In the genomic region with DNA sequence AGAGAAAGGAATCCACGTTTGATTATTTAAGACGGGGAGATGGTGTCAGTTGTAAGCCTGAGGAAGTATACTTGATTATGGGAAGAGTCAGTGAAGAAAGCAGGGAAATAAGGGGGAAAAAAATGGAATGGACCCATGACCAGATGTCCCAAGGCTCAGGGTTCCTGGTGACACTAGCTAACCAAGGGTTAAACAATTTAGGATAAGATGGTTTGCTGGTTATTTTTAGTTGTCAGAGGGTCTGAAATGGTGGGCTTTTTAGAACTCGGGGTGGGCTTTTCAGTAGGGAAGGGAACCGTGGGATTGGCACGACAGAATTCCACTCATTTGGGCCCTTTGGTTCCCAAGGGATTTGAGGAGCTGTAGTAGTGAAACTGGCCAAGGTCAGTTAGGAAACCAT, we compare ENCODE assay signal across 8 mouse cellular contexts. TPM values are rescaled to one million over a fixed set of nuclear protein-coding genes. Genes with fewer than 3 reads are reported as not detected.
DNase-seq lines count a peak whose midpoint lies in the region; ATAC-seq and TF ChIP-seq lines count a peak whose summit lies in the region.

No protein-coding gene starts in this region.

- peak overlapping the region; percentile 98 for H3K9ac ChIP-seq in kidney, embryonic 15.5 days
- peak overlapping the region; percentile 95 for H3K9ac ChIP-seq in hindbrain, embryonic 11.5 days (ENCODE audit: low read depth, low read length)
- H3K9ac ChIP-seq in midbrain, embryonic 14.5 days (replicated peaks; ENCODE audit: low read length) = peak overlapping the region; percentile 95

- peaks cover 4% of the 10 kb centered on the region; the same call in 1 of the 2 replicates for H3K36me3 ChIP-seq in kidney, embryonic 15.5 days
- no peaks in the 10 kb centered on the region for H3K36me3 ChIP-seq in hindbrain, embryonic 11.5 days (ENCODE audit: control insufficient read depth, insufficient read depth, low read length)
- 0 out of 2 replicates have a peak, but pooled peaks cover 5% of the 10 kb centered on the region for H3K36me3 ChIP-seq in midbrain, embryonic 14.5 days (ENCODE audit: control insufficient read depth, insufficient read depth, low read length)

- peaks cover 47% of the 10 kb centered on the region for H3K4me1 ChIP-seq in kidney, embryonic 15.5 days
- peaks cover 4% of the 10 kb centered on the region for H3K4me1 ChIP-seq in hindbrain, embryonic 11.5 days (replicated peaks; ENCODE audit: control insufficient read depth, insufficient read depth, low read length)
- H3K4me1 ChIP-seq in midbrain, embryonic 14.5 days (ENCODE audit: control insufficient read depth, insufficient read depth, low read length) = peaks cover 41% of the 10 kb centered on the region

- no peak for ATAC-seq in kidney, embryonic 15.5 days (replicated peaks; ENCODE audit: low FRiP score)
- ATAC-seq in hindbrain, embryonic 11.5 days (ENCODE audit: low FRiP score) = no peak
- ATAC-seq in midbrain, embryonic 14.5 days (ENCODE audit: low FRiP score, low TSS enrichment) = no peak

- H3K27me3 ChIP-seq in kidney, embryonic 15.5 days = no peaks in the 10 kb centered on the region
- no peaks in the 10 kb centered on the region for H3K27me3 ChIP-seq in hindbrain, embryonic 11.5 days (ENCODE audit: control insufficient read depth, insufficient read depth, low read length)
- H3K27me3 ChIP-seq in midbrain, embryonic 14.5 days (ENCODE audit: control insufficient read depth, insufficient read depth, low read length) = no peaks in the 10 kb centered on the region

- DNase-seq in kidney, adult 9 months = no peak
- DNase-seq in brain, embryonic 14.5 days (ENCODE audit: low read depth) = peak; percentile 22
- DNase-seq in hindbrain, embryonic 11.5 days (ENCODE audit: low spot score) = peak; percentile 23
- DNase-seq in midbrain, embryonic 14.5 days = peak; percentile 42
- DNase-seq in left cerebral cortex, postnatal 4 days = no peak
- DNase-seq in c-Kit-positive CD71-positive TER-119-positive erythroid progenitor cells, embryonic 14.5 days (ENCODE audit: low spot score) = no peak
- no peak for DNase-seq in left cerebral cortex, postnatal 36 days (ENCODE audit: low spot score in 2 of 2)

- H3K4me2 ChIP-seq in kidney, embryonic 15.5 days = peak overlapping the region; percentile 76
- peak overlapping the region; percentile 74 for H3K4me2 ChIP-seq in hindbrain, embryonic 11.5 days (replicated peaks; ENCODE audit: low read depth, low read length)
- peak overlapping the region; percentile 84 for H3K4me2 ChIP-seq in midbrain, embryonic 14.5 days (ENCODE audit: low read length)

- peak overlapping the region; percentile 96 for H3K27ac ChIP-seq in kidney, embryonic 15.5 days
- peak overlapping the region; percentile 93 for H3K27ac ChIP-seq in hindbrain, embryonic 11.5 days (ENCODE audit: low read depth, low read length)
- H3K27ac ChIP-seq in midbrain, embryonic 14.5 days (replicated peaks; ENCODE audit: low read depth, low read length) = peak overlapping the region; percentile 93

- no peak for TF ChIP-seq POLR2A in brain, embryonic 14.5 days (IDR thresholded peaks at IDR 0.05; ENCODE audit: borderline replicate concordance, extremely low read depth, insufficient read depth, insufficient read length, poor library complexity, severe bottlenecking)

- no peak for TF ChIP-seq CTCF in brain, embryonic 14.5 days (IDR thresholded peaks at IDR 0.05; ENCODE audit: borderline replicate concordance, extremely low read depth, insufficient read depth, insufficient read length)

- peak overlapping the region; percentile 96 for H3K4me3 ChIP-seq in kidney, embryonic 15.5 days (replicated peaks)
- peak overlapping the region; percentile 94 for H3K4me3 ChIP-seq in hindbrain, embryonic 11.5 days (ENCODE audit: low read depth, low read length)
- peak overlapping the region; percentile 96 for H3K4me3 ChIP-seq in midbrain, embryonic 14.5 days (replicated peaks; ENCODE audit: low read depth, low read length)

- 1% methylated on average over 5 of the region's 5 CpGs for WGBS in kidney, embryonic 15.5 days
- 1% methylated on average over 5 of the region's 5 CpGs for WGBS in hindbrain, embryonic 11.5 days
- WGBS in midbrain, embryonic 14.5 days = 1% methylated on average over 5 of the region's 5 CpGs

- intact Hi-C loops in left cerebral cortex, postnatal 4 days (cut with DNase I) = loop anchor here (2.0 kb wide), 1 partner anchor 29 kb away; no protein-coding TSS in a partner anchor
- intact Hi-C loops in left cerebral cortex, postnatal 36 days (cut with DNase I) = loop anchor here (5.0 kb wide), 1 partner anchor 69 kb away; no protein-coding TSS in a partner anchor

- no peaks in the 10 kb centered on the region for H3K9me3 ChIP-seq in kidney, embryonic 15.5 days (replicated peaks)
- H3K9me3 ChIP-seq in hindbrain, embryonic 11.5 days (ENCODE audit: control insufficient read depth, low read length) = no peaks in the 10 kb centered on the region
- H3K9me3 ChIP-seq in midbrain, embryonic 14.5 days (ENCODE audit: control insufficient read depth, low read length) = no peaks in the 10 kb centered on the region

RNA-seq across cellular contexts. Expression of gene Sik3, which starts 1.0 kb away (rescaled TPM):
- 9.9 and 10.2 TPM in 2 replicates for polyA plus RNA-seq in kidney, embryonic 15.5 days (2015; fragmentation: Nextera tagmentation; extraction: Ambion mirVana)
- 12.1 and 24.5 TPM in 2 replicates for polyA plus RNA-seq in brain, embryonic 14.5 days (2012; rRNA removed)
- 9.0 and 10.1 TPM in 2 replicates for polyA plus RNA-seq in hindbrain, embryonic 11.5 days (2014; fragmentation: Nextera tagmentation; extraction: Ambion mirVana)
- 10.3 and 11.4 TPM in 2 replicates for polyA plus RNA-seq in midbrain, embryonic 14.5 days (2014; fragmentation: Nextera tagmentation; extraction: Ambion mirVana)
- total RNA-seq in left cerebral cortex, postnatal 4 days (2021) = 10 to 100 TPM; 54.6 to 56.9 TPM
- 100 to 1,000 TPM; 119 to 130 TPM for total RNA-seq in left cerebral cortex, postnatal 36 days (2021)

RNA-seq across cellular contexts. Expression of gene Pafah1b2, which starts 1.1 kb away (rescaled TPM):
- polyA plus RNA-seq in kidney, embryonic 15.5 days (2015; fragmentation: Nextera tagmentation; extraction: Ambion mirVana) = 162 and 170 TPM in 2 replicates
- polyA plus RNA-seq in brain, embryonic 14.5 days (2012; rRNA removed) = 126 and 166 TPM in 2 replicates
- polyA plus RNA-seq in hindbrain, embryonic 11.5 days (2014; fragmentation: Nextera tagmentation; extraction: Ambion mirVana) = 282 and 301 TPM in 2 replicates
- polyA plus RNA-seq in midbrain, embryonic 14.5 days (2014; fragmentation: Nextera tagmentation; extraction: Ambion mirVana) = 291 and 338 TPM in 2 replicates
- total RNA-seq in left cerebral cortex, postnatal 4 days (2021) = 100 to 1,000 TPM; 262 to 267 TPM
- 100 to 1,000 TPM; 210 to 220 TPM for total RNA-seq in left cerebral cortex, postnatal 36 days (2021)

RNA-seq across cellular contexts. Expression of gene Sidt2, which starts 58.6 kb away (rescaled TPM):
- 37.3 and 39.3 TPM in 2 replicates for polyA plus RNA-seq in kidney, embryonic 15.5 days (2015; fragmentation: Nextera tagmentation; extraction: Ambion mirVana)
- 85.4 and 101 TPM in 2 replicates for polyA plus RNA-seq in brain, embryonic 14.5 days (2012; rRNA removed)
- 23.4 and 23.6 TPM in 2 replicates for polyA plus RNA-seq in hindbrain, embryonic 11.5 days (2014; fragmentation: Nextera tagmentation; extraction: Ambion mirVana)
- polyA plus RNA-seq in midbrain, embryonic 14.5 days (2014; fragmentation: Nextera tagmentation; extraction: Ambion mirVana) = 40.3 and 40.5 TPM in 2 replicates
- 10 to 100 TPM; 80.0 to 97.1 TPM for total RNA-seq in left cerebral cortex, postnatal 4 days (2021)
- total RNA-seq in left cerebral cortex, postnatal 36 days (2021) = 10 to 100 TPM; 82.3 to 88.8 TPM

Comparison
In these comparisons a context has a peak if more than half of its experiments do, and no peak if none do; other contexts are left out.
1. DNase-seq: peak in brain, embryonic 14.5 days (single experiment), hindbrain, embryonic 11.5 days (single experiment) and midbrain, embryonic 14.5 days (single experiment); none in kidney, adult 9 months (single experiment), left cerebral cortex, postnatal 4 days (single experiment), c-Kit-positive CD71-positive TER-119-positive erythroid progenitor cells, embryonic 14.5 days (single experiment) and left cerebral cortex, postnatal 36 days (0 of 2).
2. Peak in every context shown above with its lines, with median percentiles within 50 percentile points of each other: H3K27ac ChIP-seq, H3K4me2 ChIP-seq, H3K4me3 ChIP-seq and H3K9ac ChIP-seq.